Mouse (Mus musculus) lung, embryonic 15.5 days (tissue): Measurements from ENCODE around the gene Tmem179. TPM values are rescaled to one million over a fixed set of nuclear protein-coding genes. Genes with fewer than 3 reads are reported as not detected.

Experiments used
- ATAC-seq: fragments of 200-750 bp; cut with Nextera tagmentation; 2 replicates; pipeline ENCODE4 v1.8.0; 2017; ENCODE audit warnings: moderate number of reproducible peaks, borderline replicate concordance; ENCODE audit not compliant: low FRiP score, low TSS enrichment; ENCODE audit errors: extremely low read depth
- H3K27ac ChIP-seq: fragments of 300-500 bp; sonication (generic); 2 replicates; pipeline ENCODE4 v1.5.1; 2015; ENCODE audit warnings: moderate library complexity, mild to moderate bottlenecking, inconsistent platforms
- H3K27me3 ChIP-seq: fragments of 300-500 bp; sonication (generic); 2 replicates; pipeline ENCODE4 v1.6.1; 2015; ENCODE audit warnings: inconsistent platforms
- H3K36me3 ChIP-seq: fragments of 300-500 bp; sonication (generic); 2 replicates; pipeline ENCODE4 v1.6.1; 2015; ENCODE audit warnings: inconsistent platforms
- H3K4me1 ChIP-seq: fragments of 300-500 bp; sonication (generic); 2 replicates; pipeline ENCODE4 v1.6.1; 2015; ENCODE audit warnings: inconsistent platforms
- H3K4me2 ChIP-seq: fragments of 300-500 bp; sonication (generic); 2 replicates; pipeline ENCODE4 v1.6.1; 2015; ENCODE audit warnings: inconsistent platforms, mild to moderate bottlenecking, moderate library complexity
- H3K4me3 ChIP-seq: fragments of 300-500 bp; sonication (generic); 2 replicates; pipeline ENCODE4 v1.5.1; 2015; ENCODE audit warnings: mild to moderate bottlenecking, inconsistent platforms
- H3K9ac ChIP-seq: fragments of 300-500 bp; sonication (generic); 2 replicates; pipeline ENCODE4 v1.6.1; 2015; ENCODE audit warnings: inconsistent platforms
- H3K9me3 ChIP-seq: fragments of 300-500 bp; sonication (generic); 2 replicates; pipeline ENCODE4 v1.6.1; 2016; ENCODE audit warnings: inconsistent platforms
- WGBS: fragments of 180-500 bp; shearing (Covaris S2); methylation state at CpG from one replicate; pipeline ENCODE4 v1.1.7; 2015; 5-methylcytosine and 5-hydroxymethylcytosine counted together
- polyA plus RNA-seq: library from polyadenylated mRNA; unstranded; fragments of >200 nt; fragmentation: Nextera tagmentation; extraction: Ambion mirVana; gene quantifications from 2 replicates; pipeline ENCODE4 v1.2.1, GENCODE M21; 2015

Gene Tmem179
- polyA plus RNA-seq, 1 experiment from 2014 or later, result 0.45 TPM

- Histone ChIP-seq H3K4me1 (0 out of 2 replicates have a peak, but pooled peaks cover 3% of the 10 kb centered on the region), H3K27me3 (no peaks in the 10 kb centered on the region), H3K4me2 (no peak overlapping the region), H3K9me3 (no peaks in the 10 kb centered on the region), H3K4me3 (no peak overlapping the region), H3K27ac (no peak overlapping the region), H3K36me3 (no peaks in the 10 kb centered on the region), H3K9ac (no peak overlapping the region)
- 22% methylated on average over 4 of the region's 4 CpGs for WGBS
- no peak for ATAC-seq
Observed at GRCm38 (mm10) chr12:112518105-112518504, 1.6 kb upstream of the Tmem179 start.

DNA sequence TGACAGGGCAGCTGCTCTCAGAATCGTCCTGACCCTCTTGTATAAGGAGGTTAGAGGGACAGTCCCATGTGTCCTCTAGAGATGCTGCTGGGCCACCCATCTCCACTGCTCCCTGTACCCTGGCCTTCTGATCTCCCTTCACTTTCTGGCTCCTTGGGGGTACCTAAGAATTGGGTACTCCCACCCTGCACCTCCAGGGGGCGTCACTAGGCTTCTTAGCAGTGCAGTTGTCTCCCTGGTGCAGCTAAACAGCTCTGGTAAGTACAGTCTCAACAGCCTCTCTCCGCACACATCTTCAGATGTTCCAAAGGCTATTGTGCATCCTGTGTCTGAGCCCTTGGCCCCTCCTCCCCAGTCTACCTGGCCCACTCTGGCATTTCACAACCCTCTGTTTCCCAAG, 1.6 kb downstream of the Tmem179 start:
- H3K27me3 ChIP-seq, result peaks cover 20% of the 10 kb centered on the region
- H3K27ac ChIP-seq, result no peak overlapping the region
- H3K4me1 ChIP-seq, result peaks cover 9% of the 10 kb centered on the region; the same call in 1 of the 2 replicates
- H3K4me2 ChIP-seq, result no peak overlapping the region
- whole genome bisulfite sequencing, result 48% methylated on average over 3 of the region's 3 CpGs
- H3K9me3 ChIP-seq, result no peaks in the 10 kb centered on the region
- no peak overlapping the region for H3K9ac ChIP-seq
- no peak overlapping the region for H3K4me3 ChIP-seq
- ATAC-seq, result no peak
- H3K36me3 ChIP-seq, result no peaks in the 10 kb centered on the region

GRCm38 (mm10) chr12:112510733-112511372, 5.7 kb downstream of the Tmem179 start:
- 2% methylated on average over 62 of the region's 62 CpGs for WGBS
- ATAC-seq, result peak; percentile 71

DNA sequence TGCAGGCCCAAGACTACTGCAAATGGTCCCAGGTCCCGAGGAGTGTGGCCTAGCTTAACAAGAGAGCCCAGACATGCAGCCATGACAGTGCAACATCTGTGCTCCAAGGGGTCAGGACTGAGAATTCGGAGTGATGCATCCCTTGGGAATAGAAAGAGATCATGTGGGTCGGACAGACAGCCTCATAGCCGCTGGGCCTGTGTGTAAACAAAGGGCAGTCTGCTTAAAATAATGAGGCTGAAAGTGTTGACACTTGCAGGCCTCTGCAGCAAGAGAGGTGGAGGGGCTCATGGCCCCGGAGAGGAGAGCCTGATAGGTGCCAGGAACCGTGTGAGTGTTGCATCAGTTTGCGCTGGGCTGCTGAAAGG, 6.2 kb downstream of the Tmem179 start:
- ATAC-seq, result no peak

More at GRCm38 (mm10) chr12:112510733-112511372, 5.7 kb downstream of the Tmem179 start:
- Histone ChIP-seq H3K27me3 (peaks cover 28% of the 10 kb centered on the region), H3K9ac (no peak overlapping the region), H3K4me1 (peaks cover 6% of the 10 kb centered on the region; the same call in 1 of the 2 replicates), H3K36me3 (no peaks in the 10 kb centered on the region), H3K4me2 (peak overlapping the region; percentile 51), H3K27ac (no peak overlapping the region), H3K9me3 (no peaks in the 10 kb centered on the region), H3K4me3 (0 out of 2 replicates have a peak overlapping the region, but pooled peaks have one; percentile 17)

DNA sequence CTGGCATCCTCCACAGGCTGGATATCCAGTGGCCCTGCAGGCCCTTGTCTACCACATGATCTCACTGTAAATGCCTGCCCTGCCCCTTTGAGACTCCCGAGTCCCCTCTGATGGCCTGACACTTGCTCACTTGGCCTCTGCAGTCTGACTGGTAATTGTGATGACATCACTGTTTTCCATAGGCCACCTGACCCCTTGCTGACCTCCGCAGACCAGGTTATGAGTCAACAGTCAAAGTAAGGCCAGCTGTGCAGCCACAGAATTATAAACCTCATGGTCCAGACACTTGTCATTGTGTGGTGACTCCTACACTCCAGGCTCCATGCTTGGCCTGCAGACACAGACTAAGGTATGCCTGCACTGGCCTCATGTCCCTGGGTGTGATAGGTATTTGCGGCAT, 8.6 kb downstream of the Tmem179 start:
- Histone ChIP-seq H3K9me3 (no peaks in the 10 kb centered on the region), H3K36me3 (no peaks in the 10 kb centered on the region), H3K27me3 (peaks cover 28% of the 10 kb centered on the region), H3K27ac (no peak overlapping the region), H3K4me2 (no peak overlapping the region), H3K4me1 (peaks cover 6% of the 10 kb centered on the region; the same call in 1 of the 2 replicates), H3K4me3 (no peak overlapping the region), H3K9ac (no peak overlapping the region)
- WGBS, result 68% methylated on average over 3 of the region's 3 CpGs
- ATAC-seq, result no peak

More for the DNA sequence above, 6.2 kb downstream of the Tmem179 start:
- 22% methylated on average over 7 of the region's 7 CpGs for WGBS
- Histone ChIP-seq H3K4me1 (peaks cover 6% of the 10 kb centered on the region; the same call in 1 of the 2 replicates), H3K9me3 (no peaks in the 10 kb centered on the region), H3K4me3 (no peak overlapping the region), H3K4me2 (no peak overlapping the region), H3K36me3 (no peaks in the 10 kb centered on the region), H3K9ac (no peak overlapping the region), H3K27me3 (peaks cover 28% of the 10 kb centered on the region), H3K27ac (no peak overlapping the region)

DNA sequence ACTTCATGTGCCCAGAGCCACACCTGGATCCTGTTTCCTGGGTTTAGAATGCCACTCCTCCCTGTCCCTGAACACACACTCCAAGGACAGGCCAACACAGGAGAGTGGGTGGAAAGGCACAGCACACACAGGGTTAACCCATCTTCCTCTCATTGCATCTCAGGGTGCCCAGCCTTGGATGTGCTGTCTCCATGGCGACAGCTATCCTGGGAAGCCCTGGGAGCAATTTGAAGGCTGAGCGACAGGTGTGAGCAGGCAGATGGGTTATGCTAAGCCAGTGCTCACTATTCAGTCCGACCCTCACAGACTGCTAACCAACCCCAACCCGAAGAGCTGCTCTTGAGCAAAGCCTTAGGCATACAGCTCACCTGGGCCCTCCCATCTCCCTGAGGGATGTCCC, 9.3 kb downstream of the Tmem179 start:
- ATAC-seq, result no peak
- peaks cover 28% of the 10 kb centered on the region for H3K27me3 ChIP-seq
- 30% methylated on average over 4 of the region's 4 CpGs for WGBS
- H3K4me2 ChIP-seq, result no peak overlapping the region
- H3K4me3 ChIP-seq, result no peak overlapping the region
- no peak overlapping the region for H3K9ac ChIP-seq
- no peak overlapping the region for H3K27ac ChIP-seq
- H3K4me1 ChIP-seq, result peaks cover 6% of the 10 kb centered on the region; the same call in 1 of the 2 replicates
- H3K9me3 ChIP-seq, result no peaks in the 10 kb centered on the region
- H3K36me3 ChIP-seq, result no peaks in the 10 kb centered on the region

GRCm38 (mm10) chr12:112506267-112506666, 10.3 kb downstream of the Tmem179 start:
- peaks cover 6% of the 10 kb centered on the region; the same call in 1 of the 2 replicates for H3K4me1 ChIP-seq
- 60% methylated on average over 6 of the region's 6 CpGs for WGBS
- H3K4me2 ChIP-seq, result no peak overlapping the region
- no peak overlapping the region for H3K27ac ChIP-seq
- H3K36me3 ChIP-seq, result no peaks in the 10 kb centered on the region
- peaks cover 20% of the 10 kb centered on the region for H3K27me3 ChIP-seq
- ATAC-seq, result no peak
- H3K9ac ChIP-seq, result no peak overlapping the region
- H3K4me3 ChIP-seq, result no peak overlapping the region
- H3K9me3 ChIP-seq, result no peaks in the 10 kb centered on the region

GRCm38 (mm10) chr12:112503003-112503771, 13.4 kb downstream of the Tmem179 start:
- H3K4me3 ChIP-seq, result no peak overlapping the region
- H3K4me2 ChIP-seq, result no peak overlapping the region
- no peaks in the 10 kb centered on the region for H3K36me3 ChIP-seq
- H3K4me1 ChIP-seq, result no peaks in the 10 kb centered on the region
- WGBS, result 16% methylated on average over 19 of the region's 19 CpGs
- ATAC-seq, result no peak
- no peak overlapping the region for H3K27ac ChIP-seq
- no peaks in the 10 kb centered on the region for H3K9me3 ChIP-seq
- H3K9ac ChIP-seq, result no peak overlapping the region
- H3K27me3 ChIP-seq, result no peaks in the 10 kb centered on the region

DNA sequence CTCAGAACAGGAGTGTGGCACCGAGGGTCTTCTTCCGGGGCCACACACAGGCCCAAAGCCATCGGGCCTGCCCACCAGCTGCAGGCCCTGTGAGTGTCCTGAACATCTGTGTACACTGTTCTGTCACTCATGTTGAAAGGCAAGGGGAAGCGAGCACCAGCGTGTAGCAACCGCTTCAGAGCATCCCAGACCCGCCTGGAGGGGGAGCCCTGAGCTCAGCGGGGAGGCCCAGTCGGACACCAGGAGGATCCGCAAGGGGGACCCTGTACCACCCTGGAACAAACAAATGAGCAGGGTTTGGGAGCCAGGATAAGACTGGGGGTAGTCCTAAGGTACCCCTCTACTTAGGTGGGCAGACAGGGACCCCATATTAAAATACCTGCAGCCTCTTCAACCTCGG, 17.9 kb downstream of the Tmem179 start:
- WGBS, result 31% methylated on average over 11 of the region's 11 CpGs
- Histone ChIP-seq H3K4me1 (no peaks in the 10 kb centered on the region), H3K4me2 (no peak overlapping the region), H3K4me3 (no peak overlapping the region), H3K9ac (no peak overlapping the region), H3K27me3 (no peaks in the 10 kb centered on the region), H3K27ac (no peak overlapping the region), H3K9me3 (no peaks in the 10 kb centered on the region), H3K36me3 (no peaks in the 10 kb centered on the region)
- no peak for ATAC-seq

DNA sequence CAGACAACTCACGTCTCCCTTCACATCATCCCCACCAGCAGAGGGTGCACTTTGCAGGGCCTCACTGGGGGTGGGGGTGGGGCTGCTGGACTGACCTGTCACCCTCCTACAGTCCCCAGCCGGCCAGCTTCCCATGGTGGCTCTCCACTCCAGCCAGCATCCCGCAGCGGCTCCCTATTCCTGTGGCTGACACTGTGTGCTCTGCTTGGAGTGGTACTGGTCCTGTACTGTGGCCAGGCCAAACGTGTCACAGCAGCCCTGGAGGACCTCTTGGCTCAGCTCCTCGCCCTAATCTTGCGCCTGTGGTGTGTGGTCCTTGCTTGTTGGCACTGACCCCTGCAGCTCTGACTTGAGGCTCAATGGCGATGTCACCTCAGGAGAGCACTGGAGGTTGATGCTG, 18.8 kb downstream of the Tmem179 start:
- no peaks in the 10 kb centered on the region for H3K4me1 ChIP-seq
- H3K27me3 ChIP-seq, result no peaks in the 10 kb centered on the region
- no peak overlapping the region for H3K9ac ChIP-seq
- no peaks in the 10 kb centered on the region for H3K36me3 ChIP-seq
- no peaks in the 10 kb centered on the region for H3K9me3 ChIP-seq
- no peak overlapping the region for H3K4me2 ChIP-seq
- no peak for ATAC-seq
- H3K27ac ChIP-seq, result no peak overlapping the region
- WGBS, result 58% methylated on average over 8 of the region's 8 CpGs
- H3K4me3 ChIP-seq, result no peak overlapping the region

- H3K27me3 ChIP-seq, result no peaks in the 10 kb centered on the region
- no peak overlapping the region for H3K9ac ChIP-seq
- H3K27ac ChIP-seq, result no peak overlapping the region
- H3K9me3 ChIP-seq, result no peaks in the 10 kb centered on the region
- no peak for ATAC-seq
- WGBS, result 61% methylated on average over 5 of the region's 5 CpGs
- no peak overlapping the region for H3K4me2 ChIP-seq
- H3K36me3 ChIP-seq, result no peaks in the 10 kb centered on the region
- H3K4me1 ChIP-seq, result peaks cover 4% of the 10 kb centered on the region
- no peak overlapping the region for H3K4me3 ChIP-seq
Observed at GRCm38 (mm10) chr12:112496136-112496535, 20.4 kb downstream of the Tmem179 start.

- Histone ChIP-seq H3K4me3 (no peak overlapping the region), H3K9me3 (no peaks in the 10 kb centered on the region), H3K9ac (no peak overlapping the region), H3K27ac (peak overlapping the region; percentile 23; the same call in 1 of the 2 replicates), H3K27me3 (no peaks in the 10 kb centered on the region), H3K4me1 (peaks cover 16% of the 10 kb centered on the region), H3K4me2 (no peak overlapping the region), H3K36me3 (no peaks in the 10 kb centered on the region)
- 3% methylated on average over 3 of the region's 3 CpGs for WGBS
- peak; percentile 64 for ATAC-seq
Observed at GRCm38 (mm10) chr12:112490444-112490939, 26.1 kb downstream of the Tmem179 start.
